Mouse (Mus musculus) neural tube, embryonic 11.5 days (tissue): Measurements from ENCODE around the gene Gpc3. TPM values are rescaled to one million over a fixed set of nuclear protein-coding genes. Genes with fewer than 3 reads are reported as not detected.

Experiments used
- ATAC-seq: fragments of 200-750 bp; cut with Nextera tagmentation; 2 replicates; pipeline ENCODE4 v1.8.0; 2017; ENCODE audit warnings: moderate number of reproducible peaks, mild to moderate bottlenecking, moderate TSS enrichment, moderate library complexity; ENCODE audit not compliant: insufficient read depth, low FRiP score, low TSS enrichment
- DNase-seq: peaks from one replicate; pipeline ENCODE4 v3.0.0-alpha.2; 2015; ENCODE audit warnings: low spot score
- H3K27ac ChIP-seq: fragments of 300-500 bp; sonication (generic); 2 replicates; pipeline ENCODE4 v1.5.1; 2014; ENCODE audit warnings: low read depth, mild to moderate bottlenecking, low read length
- H3K27me3 ChIP-seq: fragments of 300-500 bp; sonication (generic); 2 replicates; pipeline ENCODE4 v1.6.1; 2014; ENCODE audit warnings: mild to moderate bottlenecking, low read length, mixed read lengths; ENCODE audit not compliant: control insufficient read depth, insufficient read depth
- H3K36me3 ChIP-seq: fragments of 300-500 bp; sonication (generic); 2 replicates; pipeline ENCODE4 v1.6.1; 2014; ENCODE audit warnings: mild to moderate bottlenecking, low read length, moderate library complexity, mixed read lengths; ENCODE audit not compliant: control insufficient read depth, insufficient read depth
- H3K4me1 ChIP-seq: fragments of 300-500 bp; sonication (generic); 2 replicates; pipeline ENCODE4 v1.6.1; 2014; ENCODE audit warnings: low read length, mixed read lengths; ENCODE audit not compliant: control insufficient read depth, insufficient read depth
- H3K4me2 ChIP-seq: fragments of 300-500 bp; sonication (generic); 2 replicates; pipeline ENCODE4 v1.6.1; 2014; ENCODE audit warnings: low read depth, mild to moderate bottlenecking, moderate library complexity
- H3K4me3 ChIP-seq: fragments of 300-500 bp; sonication (generic); 2 replicates; pipeline ENCODE4 v1.5.1; 2014; ENCODE audit warnings: low read depth, low read length
- H3K9ac ChIP-seq: fragments of 300-500 bp; sonication (generic); 2 replicates; pipeline ENCODE4 v1.6.1; 2014; ENCODE audit warnings: mild to moderate bottlenecking, low read length
- H3K9me3 ChIP-seq: fragments of 300-500 bp; sonication (generic); 2 replicates; pipeline ENCODE4 v1.6.1; 2016; ENCODE audit warnings: low read length; ENCODE audit not compliant: control insufficient read depth
- WGBS: fragments of 180-500 bp; shearing (Covaris S2); extraction: QIAGEN DNeasy Blood & Tissue Kit; methylation state at CpG from one replicate; pipeline ENCODE4 v1.1.7; 2014; 5-methylcytosine and 5-hydroxymethylcytosine counted together
- polyA plus RNA-seq: library from polyadenylated mRNA; unstranded; fragments of >200 nt; fragmentation: Nextera tagmentation; extraction: Ambion mirVana; gene quantifications from 2 replicates; pipeline ENCODE4 v1.2.1, GENCODE M21; 2014

Gene Gpc3
- polyA plus RNA-seq, 1 experiment from 2014 or later: 490 TPM

DNA sequence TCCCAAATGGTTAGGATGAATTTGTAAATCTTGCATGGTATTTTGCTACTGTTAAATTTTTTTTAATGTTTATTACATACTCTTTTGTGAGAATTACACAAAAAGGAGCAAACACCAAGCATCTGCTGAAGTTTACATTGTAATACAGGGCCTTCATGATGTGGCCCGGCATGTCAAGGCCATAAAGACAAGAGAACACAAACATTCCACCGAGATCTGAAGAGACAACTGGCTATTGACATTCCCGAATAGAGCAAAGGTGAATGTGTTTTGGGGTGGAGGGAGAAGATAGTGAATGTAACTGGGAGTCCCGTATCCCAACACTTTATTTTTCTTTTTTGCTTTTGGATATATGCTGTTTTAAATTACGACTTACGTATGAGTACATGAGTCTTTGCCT, 20.2 kb upstream of the Gpc3 start:
- DNase-seq: no peak
- no peaks in the 10 kb centered on the region for H3K27me3 ChIP-seq
- peaks cover 5% of the 10 kb centered on the region; the same call in 1 of the 2 replicates for H3K4me1 ChIP-seq
- no peak overlapping the region for H3K9ac ChIP-seq
- no peaks in the 10 kb centered on the region for H3K36me3 ChIP-seq
- no peaks in the 10 kb centered on the region for H3K9me3 ChIP-seq
- no peak overlapping the region for H3K4me2 ChIP-seq
- ATAC-seq: no peak
- WGBS: 57% methylated on average over 6 of the region's 6 CpGs
- H3K4me3 ChIP-seq: no peak overlapping the region
- H3K27ac ChIP-seq: no peak overlapping the region

GRCm38 (mm10) chrX:52632688-52633324, 19.1 kb upstream of the Gpc3 start:
- 28% methylated on average over 7 of the region's 7 CpGs for WGBS
- no peak overlapping the region for H3K27ac ChIP-seq
- H3K27me3 ChIP-seq: no peaks in the 10 kb centered on the region
- DNase-seq: no peak
- peaks cover 5% of the 10 kb centered on the region; the same call in 1 of the 2 replicates for H3K4me1 ChIP-seq
- no peak overlapping the region for H3K4me3 ChIP-seq
- no peak for ATAC-seq
- H3K9me3 ChIP-seq: no peaks in the 10 kb centered on the region
- no peak overlapping the region for H3K4me2 ChIP-seq
- no peaks in the 10 kb centered on the region for H3K36me3 ChIP-seq
- no peak overlapping the region for H3K9ac ChIP-seq

DNA sequence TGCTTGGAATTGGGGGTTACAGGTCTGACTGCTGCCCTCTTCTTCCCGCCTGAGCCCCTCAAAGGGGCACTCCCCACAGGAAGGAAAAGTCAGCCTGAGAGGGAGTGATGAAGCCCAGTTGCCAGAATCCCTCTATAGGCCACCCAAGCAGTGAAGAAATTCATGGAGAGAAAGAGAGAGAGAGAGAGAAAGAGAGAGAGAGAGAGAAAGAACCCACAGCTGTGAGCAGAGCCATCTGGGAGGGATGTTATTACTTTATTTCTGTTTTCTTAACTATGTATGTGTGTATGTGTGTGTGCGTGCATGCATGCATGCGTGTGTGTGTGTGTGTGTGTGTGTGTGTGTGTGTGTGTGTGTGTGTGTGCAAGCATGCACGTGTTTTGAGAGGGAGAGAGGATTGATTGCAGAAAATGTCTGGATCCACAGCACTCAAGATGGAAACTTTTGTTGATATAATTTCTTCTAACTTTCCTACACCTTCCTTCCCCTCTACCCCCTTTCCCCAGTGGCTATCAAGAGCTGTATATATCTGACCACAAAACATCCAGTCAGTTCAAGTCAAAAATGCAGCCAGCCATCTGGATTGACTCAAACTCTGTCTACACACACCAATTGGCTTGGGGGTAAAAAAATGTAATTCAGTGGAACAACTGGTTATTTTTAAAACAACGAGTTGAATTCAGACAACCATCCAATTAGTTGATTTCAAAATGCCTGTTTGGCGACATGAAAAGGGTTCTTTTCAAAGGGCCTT, 13.4 kb upstream of the Gpc3 start:
- no peak for DNase-seq
- H3K4me3 ChIP-seq: no peak overlapping the region
- H3K4me1 ChIP-seq: no peaks in the 10 kb centered on the region
- no peak overlapping the region for H3K4me2 ChIP-seq
- no peaks in the 10 kb centered on the region for H3K36me3 ChIP-seq
- no peak overlapping the region for H3K9ac ChIP-seq
- H3K27ac ChIP-seq: no peak overlapping the region
- no peak for ATAC-seq
- no peaks in the 10 kb centered on the region for H3K27me3 ChIP-seq
- WGBS: 69% methylated on average over 6 of the region's 6 CpGs
- no peaks in the 10 kb centered on the region for H3K9me3 ChIP-seq

DNA sequence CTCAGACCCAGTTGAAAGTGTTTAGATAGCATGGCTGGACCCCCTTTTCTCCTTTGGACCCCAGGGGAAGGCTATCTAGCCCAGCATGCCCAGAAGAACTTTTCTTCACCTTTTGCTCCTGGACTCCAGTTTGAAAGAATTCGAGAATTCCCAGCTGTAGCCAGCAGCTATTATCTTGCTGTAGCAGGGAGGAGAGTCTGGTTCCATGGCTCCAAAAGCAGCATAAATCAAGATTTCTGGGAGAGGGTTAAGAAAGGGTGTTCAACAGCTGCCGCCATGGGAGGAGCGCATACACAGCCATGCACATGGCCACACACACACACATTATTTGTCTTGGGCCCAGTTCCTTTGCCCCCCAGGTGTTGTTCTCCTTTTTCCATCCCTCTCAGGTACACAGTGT, 4.1 kb upstream of the Gpc3 start:
- no peak overlapping the region for H3K9ac ChIP-seq
- DNase-seq (no peak), ATAC-seq (no peak)
- no peaks in the 10 kb centered on the region for H3K36me3 ChIP-seq
- H3K27me3 ChIP-seq: no peaks in the 10 kb centered on the region
- H3K4me2 ChIP-seq: no peak overlapping the region
- 40% methylated on average over 3 of the region's 3 CpGs for WGBS
- H3K4me1 ChIP-seq: no peaks in the 10 kb centered on the region
- H3K4me3 ChIP-seq: no peak overlapping the region
- H3K9me3 ChIP-seq: no peaks in the 10 kb centered on the region
- H3K27ac ChIP-seq: no peak overlapping the region; the same call in 1 of the 2 replicates

DNA sequence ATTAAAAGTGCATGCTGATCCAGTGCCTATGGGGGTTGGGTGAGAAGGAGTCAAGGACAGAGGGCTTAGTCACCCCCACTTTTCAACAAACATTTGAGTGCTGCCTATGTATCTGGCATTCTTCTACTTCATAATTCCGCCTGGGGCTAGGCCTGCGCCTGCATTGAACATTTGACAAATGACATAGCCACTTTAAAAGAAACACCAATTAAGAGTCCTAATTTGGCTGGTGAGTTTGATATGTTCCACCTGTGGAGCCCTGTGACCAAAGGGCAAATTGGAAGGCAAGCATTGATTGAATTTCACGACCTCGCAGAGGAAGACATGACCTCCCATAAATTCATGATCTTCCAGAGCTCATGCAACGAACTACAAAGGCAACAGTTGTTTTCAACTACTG, 2.4 kb upstream of the Gpc3 start:
- no peak for ATAC-seq
- H3K9ac ChIP-seq: no peak overlapping the region
- H3K4me1 ChIP-seq: no peaks in the 10 kb centered on the region
- no peak for DNase-seq
- H3K27me3 ChIP-seq: no peaks in the 10 kb centered on the region
- 48% methylated on average over 5 of the region's 5 CpGs for WGBS
- no peak overlapping the region for H3K4me2 ChIP-seq
- H3K27ac ChIP-seq: no peak overlapping the region
- H3K36me3 ChIP-seq: no peaks in the 10 kb centered on the region
- no peak overlapping the region for H3K4me3 ChIP-seq
- H3K9me3 ChIP-seq: no peaks in the 10 kb centered on the region

GRCm38 (mm10) chrX:52614031-52614381, 256 bp upstream of the Gpc3 start:
- no peaks in the 10 kb centered on the region for H3K27me3 ChIP-seq
- 11% methylated on average over 19 of the region's 23 CpGs for WGBS
- H3K9ac ChIP-seq: no peak overlapping the region
- H3K36me3 ChIP-seq: no peaks in the 10 kb centered on the region
- peak overlapping the region; percentile 62 for H3K4me2 ChIP-seq
- peak; percentile 84 for DNase-seq
- peak; percentile 87 for ATAC-seq
- H3K27ac ChIP-seq: no peak overlapping the region
- no peaks in the 10 kb centered on the region for H3K4me1 ChIP-seq
- no peaks in the 10 kb centered on the region for H3K9me3 ChIP-seq
- peak overlapping the region; percentile 50 for H3K4me3 ChIP-seq

GRCm38 (mm10) chrX:52612806-52613205, 944 bp downstream of the Gpc3 start:
- ATAC-seq: no peak
- DNase-seq: peak; percentile 30
- peak overlapping the region; percentile 50 for H3K4me3 ChIP-seq
- H3K27ac ChIP-seq: 0 out of 2 replicates have a peak overlapping the region, but pooled peaks have one; percentile 34
- H3K9ac ChIP-seq: peak overlapping the region; percentile 60
- H3K36me3 ChIP-seq: no peaks in the 10 kb centered on the region
- peak overlapping the region; percentile 62 for H3K4me2 ChIP-seq
- H3K27me3 ChIP-seq: no peaks in the 10 kb centered on the region
- 21% methylated on average over 12 of the region's 12 CpGs for WGBS
- no peaks in the 10 kb centered on the region for H3K9me3 ChIP-seq
- no peaks in the 10 kb centered on the region for H3K4me1 ChIP-seq

GRCm38 (mm10) chrX:52611987-52612670, 1.6 kb downstream of the Gpc3 start:
- H3K4me3 ChIP-seq: peak overlapping the region; percentile 50
- H3K9ac ChIP-seq: peak overlapping the region; percentile 60
- no peaks in the 10 kb centered on the region for H3K4me1 ChIP-seq
- WGBS: 23% methylated on average over 28 of the region's 28 CpGs
- DNase-seq: peak; percentile 63
- no peaks in the 10 kb centered on the region for H3K9me3 ChIP-seq
- no peaks in the 10 kb centered on the region for H3K36me3 ChIP-seq
- ATAC-seq: peak; percentile 56
- 0 out of 2 replicates have a peak overlapping the region, but pooled peaks have one; percentile 34 for H3K27ac ChIP-seq
- H3K4me2 ChIP-seq: peak overlapping the region; percentile 62
- no peaks in the 10 kb centered on the region for H3K27me3 ChIP-seq
